Mouse (Mus musculus): ENCODE data around the gene Olfr215.

DNA sequence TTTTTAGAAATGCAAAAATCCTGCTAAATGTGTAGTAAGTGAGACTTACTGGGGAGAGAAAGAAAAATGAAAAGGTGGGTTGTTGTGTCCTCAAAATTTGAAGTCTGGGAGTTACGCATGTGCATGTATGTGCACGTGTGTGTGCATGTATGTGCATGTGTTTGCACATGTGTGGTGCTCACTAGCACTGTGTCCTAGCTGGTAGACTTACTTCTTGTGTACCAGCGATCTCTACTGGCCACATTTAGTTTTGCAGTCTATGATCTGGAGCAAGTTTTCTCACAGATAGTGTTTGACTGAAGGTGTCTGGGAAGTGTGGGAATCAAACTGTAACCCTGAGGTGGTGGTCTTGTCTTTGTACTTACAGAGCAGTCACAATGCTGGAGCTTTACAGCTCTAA, 14.2 kb downstream of the Olfr215 start:
- TF ChIP-seq CTCF (IDR thresholded peaks at IDR 0.05; ENCODE audit: low read depth), result peak; percentile 80
- no peak for TF ChIP-seq EP300 (IDR thresholded peaks at IDR 0.05; ENCODE audit: low read depth)

All from heart, postnatal 0 days (tissue).